Mouse (Mus musculus) kidney, postnatal 14 days (tissue): ENCODE measurements around the gene Stub1.
A peak's percentile ranks its signal among the peaks of the same experiment; 100 is the strongest.
"Not testable (repeated sequence)": the region's sequence is repeated elsewhere in the genome, so short reads cannot be mapped to it uniquely, and the experiment has no call there.

ENCODE experiments used
- DNase-seq: peaks from one replicate; pipeline ENCODE4 v3.0.0; 2022; ENCODE audit warnings: mixed read lengths

Gene Stub1

GRCm38 (mm10) chr17:25818851-25819780 lies 14.1 kb downstream of the Stub1 start:
- DNase-seq, result no peak

GRCm38 (mm10) chr17:25817662-25818061 lies 15.5 kb downstream of the Stub1 start:
- no peak for DNase-seq

- DNase-seq, result peak; percentile 90
These were observed 19.7 kb downstream of the Stub1 start for GRCm38 (mm10) chr17:25813471-25813870.

- no peak for DNase-seq
These were observed 22.3 kb downstream of the Stub1 start for GRCm38 (mm10) chr17:25810890-25811289.

GRCm38 (mm10) chr17:25809606-25810340 lies 23.4 kb downstream of the Stub1 start:
- no peak for DNase-seq

- DNase-seq, result peak; percentile 84
These were observed 24.2 kb downstream of the Stub1 start, which contains the start of gene Fbxl16 for GRCm38 (mm10) chr17:25808789-25809605. Gene Fbxl16, plus strand, starts transcription at chr17:25809085.

- DNase-seq, result no peak
These were observed 25.2 kb downstream of the Stub1 start for GRCm38 (mm10) chr17:25808028-25808427.

GRCm38 (mm10) chr17:25807452-25807851 lies 25.8 kb downstream of the Stub1 start:
- not testable (repeated sequence) for DNase-seq

- DNase-seq, result no peak
These were observed 26.7 kb downstream of the Stub1 start for GRCm38 (mm10) chr17:25806507-25806906.

- DNase-seq, result no peak
These were observed 30.2 kb downstream of the Stub1 start for GRCm38 (mm10) chr17:25802825-25803517.

GRCm38 (mm10) chr17:25801029-25801428 lies 32.2 kb downstream of the Stub1 start:
- peak; percentile 81 for DNase-seq

GRCm38 (mm10) chr17:25796951-25797369 lies 36.2 kb downstream of the Stub1 start, which contains the start of gene Metrn:
Gene Metrn, minus strand, starts transcription at chr17:25797136.
- DNase-seq, result peak; percentile 93

- DNase-seq, result peak; percentile 54
These were observed 36.9 kb downstream of the Stub1 start for GRCm38 (mm10) chr17:25796211-25796771.

GRCm38 (mm10) chr17:25795609-25796092 lies 37.6 kb downstream of the Stub1 start, which contains the start of gene AC134908.4:
Gene AC134908.4, minus strand, starts transcription at chr17:25795659.
- peak; percentile 80 for DNase-seq

GRCm38 (mm10) chr17:25794998-25795397 lies 38.2 kb downstream of the Stub1 start:
- DNase-seq, result no peak

- DNase-seq, result no peak
These were observed 39.0 kb downstream of the Stub1 start for GRCm38 (mm10) chr17:25794197-25794596.

- DNase-seq, result peak; percentile 92
These were observed 40.6 kb downstream of the Stub1 start, which contains the start of gene Fam173a for GRCm38 (mm10) chr17:25792615-25793014. Gene Fam173a, minus strand, starts transcription at chr17:25792901.

- peak; percentile 88 for DNase-seq
These were observed 41.2 kb downstream of the Stub1 start for GRCm38 (mm10) chr17:25791843-25792527.

- DNase-seq, result no peak
These were observed 41.8 kb downstream of the Stub1 start for GRCm38 (mm10) chr17:25791320-25791842.

GRCm38 (mm10) chr17:25786781-25787504 lies 46.3 kb downstream of the Stub1 start:
- no peak for DNase-seq
